23 mouse cellular contexts compared by ENCODE assay signal in the genomic region with DNA sequence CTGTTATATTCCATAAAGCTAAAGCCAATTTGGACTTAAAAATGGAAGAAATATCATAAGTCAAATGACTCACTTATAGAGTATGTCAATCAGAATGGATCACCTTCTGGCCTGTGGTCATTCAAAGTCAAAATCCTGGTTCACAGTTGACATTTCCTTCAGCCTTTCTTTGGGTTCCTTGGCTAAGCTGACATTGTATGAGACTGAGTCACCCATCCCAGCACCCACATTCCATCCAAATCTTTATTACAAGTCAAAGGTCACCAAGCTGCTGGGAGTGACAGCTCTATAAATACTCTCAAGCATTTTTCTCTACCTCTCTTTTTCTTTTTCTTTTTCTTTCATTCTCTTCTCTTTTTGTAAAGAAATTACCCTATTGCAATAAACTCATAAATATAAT.
"Had no signal": no experiment of that assay in that cellular context is flagged by ENCODE, and none has a peak within 500 bp of the region (broad histone marks: within the 10 kb centered on the region; RNA-seq: fewer than 3 reads in every experiment).

No protein-coding gene starts in this region.

- H3K36me3 ChIP-seq: heart, embryonic 10.5 days; heart, embryonic 12.5 days; hindbrain, embryonic 10.5 days; hindbrain, embryonic 12.5 days; limb, embryonic 13.5 days; limb, embryonic 15.5 days; liver, embryonic 12.5 days had no signal

- ATAC-seq: hindbrain, embryonic 16.5 days; inflammation-experienced regulatory T-cells, adult 6 months; liver, embryonic 12.5 days had no signal

- H3K9ac ChIP-seq: heart, embryonic 12.5 days; hindbrain, embryonic 12.5 days; hindbrain, embryonic 14.5 days; limb, embryonic 13.5 days; limb, embryonic 15.5 days; liver, embryonic 12.5 days; liver, embryonic 14.5 days had no signal

- H3K4me3 ChIP-seq: heart, embryonic 10.5 days; heart, embryonic 12.5 days; hindbrain, embryonic 10.5 days; hindbrain, embryonic 12.5 days; limb, embryonic 13.5 days; limb, embryonic 15.5 days; liver, embryonic 12.5 days had no signal

- H3K4me2 ChIP-seq: heart, embryonic 12.5 days; hindbrain, embryonic 12.5 days; hindbrain, embryonic 14.5 days; limb, embryonic 13.5 days; limb, embryonic 15.5 days; liver, embryonic 12.5 days had no signal

- H3K27ac ChIP-seq: heart, embryonic 10.5 days; hindbrain, embryonic 10.5 days; hindbrain, embryonic 12.5 days; hindbrain, embryonic 14.5 days; limb, embryonic 13.5 days; limb, embryonic 15.5 days; liver, embryonic 12.5 days; liver, embryonic 14.5 days had no signal

- H3K27me3 ChIP-seq: heart, embryonic 12.5 days; hindbrain, embryonic 12.5 days; limb, embryonic 13.5 days; limb, embryonic 15.5 days; liver, embryonic 12.5 days had no signal

- H3K4me1 ChIP-seq: heart, embryonic 10.5 days; heart, embryonic 12.5 days; hindbrain, embryonic 10.5 days; hindbrain, embryonic 12.5 days; limb, embryonic 13.5 days; limb, embryonic 15.5 days; liver, embryonic 12.5 days had no signal

- H3K9me3 ChIP-seq: heart, embryonic 10.5 days; heart, embryonic 12.5 days; hindbrain, embryonic 10.5 days; hindbrain, embryonic 12.5 days; limb, embryonic 13.5 days; limb, embryonic 15.5 days; liver, embryonic 12.5 days had no signal

- DNase-seq: gastrocnemius, postnatal 25 days; heart, adult 18-20 months; heart, postnatal 10 days; heart, postnatal 4 days; kidney, adult 18-20 months; kidney, adult 8-10 months; kidney, postnatal 10 days; kidney, postnatal 25 days; kidney, postnatal 4 days; layer of hippocampus, adult 9-11 months; layer of hippocampus, postnatal 36 days; left cerebral cortex, postnatal 4 days had no signal
